ENCODE assay signal across 9 mouse cellular contexts in genomic region chr10:80348981-80349380, GRCm38 (mm10). TPM values are rescaled to one million over a fixed set of nuclear protein-coding genes. Genes with fewer than 3 reads are reported as not detected.
DNase-seq lines count a peak whose midpoint lies in the region; ATAC-seq lines count a peak whose summit lies in the region.
"Had no signal": no experiment of that assay in that cellular context is flagged by ENCODE, and none has a peak within 500 bp of the region (broad histone marks: within the 10 kb centered on the region; RNA-seq: fewer than 3 reads in every experiment).

No protein-coding gene starts in this region.

- no peak for ATAC-seq in hindbrain, embryonic 12.5 days (ENCODE audit: low FRiP score)
- ATAC-seq in hindbrain, embryonic 16.5 days, result no peak
- ATAC-seq in limb, embryonic 11.5 days (ENCODE audit: insufficient number of reproducible peaks, low FRiP score, low TSS enrichment, low read depth), result no peak

- peak; percentile 61 for DNase-seq in urinary bladder, postnatal 14 days (ENCODE audit: low spot score)
- no peak for DNase-seq in urinary bladder, adult 18-20 months (ENCODE audit: low spot score in 2 of 2)
- no peak for DNase-seq in limb, embryonic 11.5 days (ENCODE audit: low spot score)
- no peak for DNase-seq in embryo, embryonic 10 days (ENCODE audit: low spot score)
- DNase-seq in MN1 (ENCODE audit: low spot score), result no peak
- no peak for DNase-seq in left cerebral cortex, postnatal 25 days (ENCODE audit: low spot score in 2 of 2)

- intact Hi-C loops in left cerebral cortex, postnatal 25 days (cut with DNase I), result loop anchor here (2.0 kb wide), 1 partner anchor 54 kb away; the partner anchor contains the start of gene Apc2

- H3K4me2 ChIP-seq in hindbrain, embryonic 12.5 days (replicated peaks), result 0 out of 2 replicates have a peak overlapping the region, but pooled peaks have one; percentile 13
- H3K4me2 ChIP-seq in hindbrain, embryonic 16.5 days (ENCODE audit: low read length), result no peak overlapping the region
- H3K4me2 ChIP-seq in limb, embryonic 11.5 days (ENCODE audit: low read depth, severe bottlenecking), result peak overlapping the region; percentile 31; the same call in 1 of the 2 replicates

- H3K27me3 ChIP-seq in hindbrain, embryonic 12.5 days, result peaks cover 98% of the 10 kb centered on the region
- peaks cover 65% of the 10 kb centered on the region for H3K27me3 ChIP-seq in hindbrain, embryonic 16.5 days (replicated peaks; ENCODE audit: control insufficient read depth, insufficient read depth, low read length)
- H3K27me3 ChIP-seq in limb, embryonic 11.5 days (ENCODE audit: control insufficient read depth, insufficient read depth, low read length), result peaks cover 91% of the 10 kb centered on the region

- no peak overlapping the region for H3K27ac ChIP-seq in hindbrain, embryonic 12.5 days
- H3K27ac ChIP-seq in hindbrain, embryonic 16.5 days (ENCODE audit: low read depth, low read length), result no peak overlapping the region
- H3K27ac ChIP-seq in limb, embryonic 11.5 days (replicated peaks; ENCODE audit: low read depth, low read length), result no peak overlapping the region
- H3K27ac ChIP-seq: liver, embryonic 14.5 days had no signal

- WGBS in hindbrain, embryonic 12.5 days, result 15% methylated on average over 26 of the region's 26 CpGs
- WGBS in hindbrain, embryonic 16.5 days, result 14% methylated on average over 26 of the region's 26 CpGs
- WGBS in limb, embryonic 11.5 days, result 21% methylated on average over 25 of the region's 26 CpGs

- no peaks in the 10 kb centered on the region for H3K36me3 ChIP-seq in hindbrain, embryonic 12.5 days
- no peaks in the 10 kb centered on the region for H3K36me3 ChIP-seq in hindbrain, embryonic 16.5 days (ENCODE audit: control insufficient read depth, insufficient read depth, low read length)
- no peaks in the 10 kb centered on the region for H3K36me3 ChIP-seq in limb, embryonic 11.5 days (ENCODE audit: control insufficient read depth, insufficient read depth, low read length)

- H3K4me3 ChIP-seq in hindbrain, embryonic 12.5 days, result peak overlapping the region; percentile 7; the same call in 1 of the 2 replicates
- no peak overlapping the region for H3K4me3 ChIP-seq in hindbrain, embryonic 16.5 days (ENCODE audit: low read length)
- peak overlapping the region; percentile 2; the same call in 1 of the 2 replicates for H3K4me3 ChIP-seq in limb, embryonic 11.5 days (ENCODE audit: low read depth, low read length)

- peaks cover 18% of the 10 kb centered on the region for H3K4me1 ChIP-seq in hindbrain, embryonic 12.5 days
- no peaks in the 10 kb centered on the region; the same call in 1 of the 2 replicates for H3K4me1 ChIP-seq in hindbrain, embryonic 16.5 days (ENCODE audit: control insufficient read depth, insufficient read depth, low read depth, low read length)
- H3K4me1 ChIP-seq in limb, embryonic 11.5 days (ENCODE audit: control insufficient read depth, insufficient read depth, low read length), result peaks cover 10% of the 10 kb centered on the region; the same call in 1 of the 2 replicates

- H3K9ac ChIP-seq in hindbrain, embryonic 12.5 days, result peak overlapping the region; percentile 6; the same call in 1 of the 2 replicates
- H3K9ac ChIP-seq in hindbrain, embryonic 16.5 days (ENCODE audit: low read depth, low read length), result no peak overlapping the region
- H3K9ac ChIP-seq in limb, embryonic 11.5 days (ENCODE audit: low read length), result no peak overlapping the region
- H3K9ac ChIP-seq: liver, embryonic 14.5 days had no signal

- H3K9me3 ChIP-seq in hindbrain, embryonic 12.5 days (replicated peaks), result no peaks in the 10 kb centered on the region
- no peaks in the 10 kb centered on the region for H3K9me3 ChIP-seq in hindbrain, embryonic 16.5 days (ENCODE audit: control insufficient read depth, low read length)
- H3K9me3 ChIP-seq in limb, embryonic 11.5 days (ENCODE audit: control insufficient read depth, low read length), result no peaks in the 10 kb centered on the region

RNA-seq across cellular contexts. Expression of gene Adamtsl5, which starts 0.8 kb away (rescaled TPM):
- polyA plus RNA-seq in hindbrain, embryonic 12.5 days (2016; fragmentation: Nextera tagmentation; extraction: Ambion mirVana), result 0.38 and 0.77 TPM in 2 replicates
- 1.1 and 1.8 TPM in 2 replicates for polyA plus RNA-seq in hindbrain, embryonic 16.5 days (2015; fragmentation: Nextera tagmentation; extraction: Ambion mirVana)
- polyA plus RNA-seq in limb, embryonic 11.5 days (2014; fragmentation: Nextera tagmentation; extraction: Ambion mirVana), result 0.28 and 0.41 TPM in 2 replicates
- total RNA-seq in left cerebral cortex, postnatal 25 days (2021), result 1 to 10 TPM; 5.1 to 7.4 TPM

RNA-seq across cellular contexts. Expression of gene Plk5, which starts 7.3 kb away (rescaled TPM):
- polyA plus RNA-seq in hindbrain, embryonic 12.5 days (2016; fragmentation: Nextera tagmentation; extraction: Ambion mirVana), result 0.35 and 0.50 TPM in 2 replicates
- polyA plus RNA-seq in hindbrain, embryonic 16.5 days (2015; fragmentation: Nextera tagmentation; extraction: Ambion mirVana), result 9.3 and 11.0 TPM in 2 replicates
- 0.49 and 0.61 TPM in 2 replicates for polyA plus RNA-seq in limb, embryonic 11.5 days (2014; fragmentation: Nextera tagmentation; extraction: Ambion mirVana)
- 10 to 100 TPM; 22.6 to 24.9 TPM for total RNA-seq in left cerebral cortex, postnatal 25 days (2021)

RNA-seq across cellular contexts. Expression of gene Reep6, which starts 19.2 kb away (rescaled TPM):
- 3.2 and 4.1 TPM in 2 replicates for polyA plus RNA-seq in hindbrain, embryonic 12.5 days (2016; fragmentation: Nextera tagmentation; extraction: Ambion mirVana)
- 7.5 and 7.6 TPM in 2 replicates for polyA plus RNA-seq in hindbrain, embryonic 16.5 days (2015; fragmentation: Nextera tagmentation; extraction: Ambion mirVana)
- 5.2 and 7.2 TPM in 2 replicates for polyA plus RNA-seq in limb, embryonic 11.5 days (2014; fragmentation: Nextera tagmentation; extraction: Ambion mirVana)
- total RNA-seq in left cerebral cortex, postnatal 25 days (2021), result 10 to 100 TPM; 10.5 to 11.2 TPM

RNA-seq across cellular contexts. Expression of gene Pcsk4, which starts 19.7 kb away (rescaled TPM):
- 2.2 and 2.8 TPM in 2 replicates for polyA plus RNA-seq in hindbrain, embryonic 12.5 days (2016; fragmentation: Nextera tagmentation; extraction: Ambion mirVana)
- 8.1 and 8.5 TPM in 2 replicates for polyA plus RNA-seq in hindbrain, embryonic 16.5 days (2015; fragmentation: Nextera tagmentation; extraction: Ambion mirVana)
- 4.4 and 5.3 TPM in 2 replicates for polyA plus RNA-seq in limb, embryonic 11.5 days (2014; fragmentation: Nextera tagmentation; extraction: Ambion mirVana)
- 1 to 10 TPM; 4.5 to 4.6 TPM for total RNA-seq in left cerebral cortex, postnatal 25 days (2021)

RNA-seq across cellular contexts. Expression of gene 2310011J03Rik, which starts 28.6 kb away (rescaled TPM):
- 38.4 and 39.7 TPM in 2 replicates for polyA plus RNA-seq in hindbrain, embryonic 12.5 days (2016; fragmentation: Nextera tagmentation; extraction: Ambion mirVana)
- polyA plus RNA-seq in hindbrain, embryonic 16.5 days (2015; fragmentation: Nextera tagmentation; extraction: Ambion mirVana), result 31.7 and 32.8 TPM in 2 replicates
- polyA plus RNA-seq in limb, embryonic 11.5 days (2014; fragmentation: Nextera tagmentation; extraction: Ambion mirVana), result 38.1 and 45.0 TPM in 2 replicates
- 10 to 100 TPM; 27.3 to 29.8 TPM for total RNA-seq in left cerebral cortex, postnatal 25 days (2021)
